Mouse (Mus musculus) heart, postnatal 0 days (tissue): Measurements from ENCODE around the gene Ank.

Source experiments
- CTCF ChIP-seq: IDR thresholded peaks from 2 replicates; pipeline ENCODE4 v1.5.1; 2016; ENCODE audit warnings: antibody characterized with exemption, control low read depth, low read depth
- EP300 ChIP-seq: IDR thresholded peaks from 2 replicates; pipeline ENCODE4 v1.6.1; 2016; ENCODE audit warnings: antibody characterized with exemption, low read depth

DNA sequence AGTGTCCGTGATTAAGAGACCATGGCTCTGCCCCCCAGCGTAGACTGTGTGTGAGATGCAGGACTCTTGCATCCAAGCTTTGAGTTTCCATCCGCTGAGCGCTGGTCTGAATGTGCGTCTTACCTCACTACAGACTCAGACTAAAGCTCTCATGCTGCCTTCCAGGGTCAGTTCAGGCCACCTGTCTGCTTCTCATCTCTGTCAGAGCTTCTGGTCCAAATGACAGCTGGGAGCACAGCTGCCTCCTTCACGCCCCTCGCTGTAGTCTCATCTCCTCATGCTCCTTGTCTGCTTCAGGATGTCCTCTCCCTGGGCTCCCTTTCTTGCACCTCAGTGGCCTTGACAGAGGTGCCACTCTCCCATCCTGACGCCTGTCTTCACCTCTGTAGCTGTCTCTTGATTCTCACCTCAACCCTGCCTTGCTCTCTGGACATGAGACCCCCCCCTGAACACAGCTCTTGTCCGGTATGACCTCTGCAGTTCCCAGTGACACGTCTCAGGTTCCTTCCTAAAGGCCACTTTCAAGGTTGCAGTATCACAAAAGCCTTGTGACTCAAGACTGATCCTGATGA is 85.7 kb downstream of the Ank start:
- TF ChIP-seq EP300 (no peak), CTCF (no peak)
